Mouse (Mus musculus) heart, embryonic 12.5 days (tissue): ENCODE results near the gene Ric1. TPM values are rescaled to one million over a fixed set of nuclear protein-coding genes. Genes with fewer than 3 reads are reported as not detected.

Experiments
- ATAC-seq: fragments of 200-750 bp; cut with Nextera tagmentation; 2 replicates; pipeline ENCODE4 v1.8.0; 2017; ENCODE audit warnings: moderate TSS enrichment, moderate library complexity; ENCODE audit not compliant: insufficient number of reproducible peaks, low FRiP score
- H3K27ac ChIP-seq: fragments of 300-500 bp; sonication (generic); 2 replicates; pipeline ENCODE4 v1.5.1; 2016; ENCODE audit warnings: mild to moderate bottlenecking, moderate library complexity; ENCODE audit not compliant: poor library complexity, severe bottlenecking
- H3K27me3 ChIP-seq: fragments of 300-500 bp; sonication (generic); replicated peaks from 2 replicates; pipeline ENCODE4 v1.6.1; 2016; ENCODE audit warnings: mild to moderate bottlenecking, moderate library complexity
- H3K36me3 ChIP-seq: fragments of 300-500 bp; sonication (generic); 2 replicates; pipeline ENCODE4 v1.6.1; 2016; ENCODE audit warnings: mild to moderate bottlenecking, moderate library complexity
- H3K4me1 ChIP-seq: fragments of 300-500 bp; sonication (generic); replicated peaks from 2 replicates; pipeline ENCODE4 v1.6.1; 2016; ENCODE audit warnings: mild to moderate bottlenecking
- H3K4me2 ChIP-seq: fragments of 300-500 bp; sonication (generic); 2 replicates; pipeline ENCODE4 v1.6.1; 2016; ENCODE audit warnings: mild to moderate bottlenecking, moderate library complexity
- H3K4me3 ChIP-seq: fragments of 300-500 bp; sonication (generic); 2 replicates; pipeline ENCODE4 v1.5.1; 2016; ENCODE audit warnings: mild to moderate bottlenecking
- H3K9ac ChIP-seq: fragments of 300-500 bp; sonication (generic); 2 replicates; pipeline ENCODE4 v1.6.1; 2016; ENCODE audit warnings: mild to moderate bottlenecking, moderate library complexity
- H3K9me3 ChIP-seq: fragments of 300-500 bp; sonication (generic); replicated peaks from 2 replicates; pipeline ENCODE4 v1.6.1; 2016; ENCODE audit warnings: mild to moderate bottlenecking, moderate library complexity
- WGBS: fragments of 180-500 bp; shearing (Covaris S2); methylation state at CpG from one replicate; pipeline ENCODE4 v1.1.7; 2016; 5-methylcytosine and 5-hydroxymethylcytosine counted together
- polyA plus RNA-seq: library from polyadenylated mRNA; unstranded; fragments of >200 nt; fragmentation: Nextera tagmentation; extraction: Ambion mirVana; gene quantifications from 2 replicates; pipeline ENCODE4 v1.2.1, GENCODE M21; 2016

The Ric1 gene
- polyA plus RNA-seq, 1 experiment from 2014 or later = 7.5 TPM

GRCm38 (mm10) chr19:29649683-29650082 is 127.6 kb downstream of the Ric1 start:
- no peak overlapping the region for H3K4me2 ChIP-seq
- H3K4me1 ChIP-seq = peaks cover 3% of the 10 kb centered on the region; the same call in 1 of the 2 replicates
- peaks cover 3% of the 10 kb centered on the region; the same call in 1 of the 2 replicates for H3K9me3 ChIP-seq
- H3K27me3 ChIP-seq = peaks cover 49% of the 10 kb centered on the region
- ATAC-seq = no peak
- H3K4me3 ChIP-seq = no peak overlapping the region
- no peak overlapping the region for H3K9ac ChIP-seq
- WGBS = 80% methylated on average over 1 of the region's 1 CpGs
- H3K36me3 ChIP-seq = peaks cover 5% of the 10 kb centered on the region
- no peak overlapping the region for H3K27ac ChIP-seq

- Histone ChIP-seq H3K9me3 (no peaks in the 10 kb centered on the region), H3K27ac (no peak overlapping the region), H3K27me3 (peaks cover 67% of the 10 kb centered on the region), H3K4me2 (no peak overlapping the region), H3K9ac (no peak overlapping the region), H3K4me3 (no peak overlapping the region), H3K4me1 (no peaks in the 10 kb centered on the region), H3K36me3 (no peaks in the 10 kb centered on the region)
- ATAC-seq = no peak
- WGBS = 78% methylated on average over 9 of the region's 9 CpGs
Observed at GRCm38 (mm10) chr19:29653768-29654265, 131.7 kb downstream of the Ric1 start.

GRCm38 (mm10) chr19:29655148-29655547 is 133.1 kb downstream of the Ric1 start:
- Histone ChIP-seq H3K9ac (no peak overlapping the region), H3K27ac (no peak overlapping the region), H3K9me3 (no peaks in the 10 kb centered on the region), H3K27me3 (peaks cover 58% of the 10 kb centered on the region), H3K36me3 (no peaks in the 10 kb centered on the region), H3K4me1 (no peaks in the 10 kb centered on the region), H3K4me3 (no peak overlapping the region), H3K4me2 (no peak overlapping the region)
- no peak for ATAC-seq
- 73% methylated on average over 6 of the region's 6 CpGs for WGBS

- Histone ChIP-seq H3K36me3 (no peaks in the 10 kb centered on the region), H3K9me3 (no peaks in the 10 kb centered on the region), H3K4me1 (no peaks in the 10 kb centered on the region), H3K4me2 (no peak overlapping the region), H3K9ac (no peak overlapping the region), H3K27me3 (peaks cover 54% of the 10 kb centered on the region), H3K27ac (no peak overlapping the region), H3K4me3 (no peak overlapping the region)
- WGBS = 73% methylated on average over 4 of the region's 4 CpGs
- ATAC-seq = no peak
Observed at GRCm38 (mm10) chr19:29656029-29656428, 133.9 kb downstream of the Ric1 start.

Other genes starting within 250 kb of the Ric1 start
- 4.2 and 4.3 TPM in 2 replicates for gene Insl6, start 196.9 kb upstream of the Ric1 start, polyA plus RNA-seq
- gene Rln1, start 187.6 kb upstream of the Ric1 start, polyA plus RNA-seq = 0.32 and 0.82 TPM in 2 replicates
- gene Plgrkt, start 154.9 kb upstream of the Ric1 start, polyA plus RNA-seq = 41.1 and 43.5 TPM in 2 replicates
- 0.32 and 0.71 TPM in 2 replicates for gene Cd274, start 154.8 kb upstream of the Ric1 start, polyA plus RNA-seq
- gene Pdcd1lg2, start 111.4 kb upstream of the Ric1 start, polyA plus RNA-seq = not detected in 2 replicates
- gene Ermp1, start 126.1 kb downstream of the Ric1 start, polyA plus RNA-seq = 9.7 and 10.7 TPM in 2 replicates
- 0.57 and 0.70 TPM in 2 replicates for gene Mlana, start 175.5 kb downstream of the Ric1 start, polyA plus RNA-seq